Mouse (Mus musculus): Measurements from ENCODE around the gene Kit.

DNA sequence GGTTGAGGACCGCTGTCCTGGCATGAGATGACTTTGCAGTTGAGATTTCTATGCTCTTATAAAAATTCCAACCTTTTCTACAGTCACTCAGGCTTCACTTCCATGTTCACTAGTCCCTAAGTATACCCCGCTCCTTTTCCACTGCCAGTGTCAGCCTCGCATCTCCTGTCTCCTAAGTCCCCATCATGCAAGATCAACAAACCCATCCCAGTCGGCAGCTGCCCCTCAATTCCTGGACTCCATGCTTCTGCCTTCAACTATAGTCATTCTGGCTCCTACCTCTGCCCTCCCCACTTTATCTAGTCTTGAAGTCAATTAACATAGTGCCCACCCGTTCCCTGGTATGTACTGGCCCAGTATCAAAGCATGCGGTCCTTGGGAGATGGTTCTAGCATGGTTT lies 83.9 kb downstream of the Kit start:
- no peak for TF ChIP-seq HCFC1 (IDR thresholded peaks at IDR 0.05; ENCODE audit: borderline replicate concordance, insufficient read depth, low read length)
- TF ChIP-seq MAFK (IDR thresholded peaks at IDR 0.05; ENCODE audit: insufficient read depth, low read depth, low read length): no peak
- no peak for TF ChIP-seq CHD2 (IDR thresholded peaks at IDR 0.05; ENCODE audit: low read depth, low read length)
- TF ChIP-seq ZNF384 (IDR thresholded peaks at IDR 0.05; ENCODE audit: low read depth, low read length): no peak
